Mouse (Mus musculus) embryonic fibroblast, embryonic 13.5 days (primary cell): ENCODE measurements around the gene U2surp.
A peak's percentile ranks its signal among the peaks of the same experiment; 100 is the strongest.

Source experiments
- CTCF ChIP-seq: IDR thresholded peaks from 2 replicates; pipeline ENCODE4 v1.5.1; 2011; ENCODE audit warnings: mild to moderate bottlenecking, control low read depth, low read length, moderate library complexity, borderline replicate concordance; ENCODE audit not compliant: insufficient read depth
- POLR2A ChIP-seq: IDR thresholded peaks from 2 replicates; pipeline ENCODE4 v1.6.1; 2011; ENCODE audit warnings: low read depth, mild to moderate bottlenecking, control low read depth, low read length, moderate library complexity

DNA sequence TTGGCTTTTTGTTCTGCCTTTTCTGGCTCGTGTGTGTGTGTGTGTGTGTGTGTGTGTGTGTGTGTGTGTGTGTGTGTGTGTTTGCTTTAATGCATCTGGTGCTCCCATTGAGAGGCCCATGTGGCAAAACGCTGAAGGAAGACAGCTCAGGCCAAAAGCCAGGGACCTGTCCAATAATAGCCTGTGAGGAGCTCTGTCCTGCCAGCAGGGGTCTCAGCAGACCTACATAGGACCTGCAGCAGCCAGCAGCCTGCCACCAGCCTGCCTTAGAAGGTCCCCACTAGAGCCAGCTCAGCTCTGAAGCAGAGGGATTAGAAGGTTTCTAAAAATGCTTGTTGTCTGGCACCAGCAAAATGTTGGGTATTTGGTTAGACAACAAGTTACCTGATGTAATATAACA is 14.2 kb upstream of the U2surp start:
- TF ChIP-seq POLR2A, result no peak
- peak; percentile 27; the same call in 1 of the 2 replicates for TF ChIP-seq CTCF
